Mouse (Mus musculus) layer of hippocampus, adult 11-12 months (tissue): ENCODE results near the gene Agap2.

Source experiments
- DNase-seq: peaks from one replicate; pipeline ENCODE4 v3.0.0; 2022; ENCODE audit warnings: low spot score

The Agap2 gene

DNA sequence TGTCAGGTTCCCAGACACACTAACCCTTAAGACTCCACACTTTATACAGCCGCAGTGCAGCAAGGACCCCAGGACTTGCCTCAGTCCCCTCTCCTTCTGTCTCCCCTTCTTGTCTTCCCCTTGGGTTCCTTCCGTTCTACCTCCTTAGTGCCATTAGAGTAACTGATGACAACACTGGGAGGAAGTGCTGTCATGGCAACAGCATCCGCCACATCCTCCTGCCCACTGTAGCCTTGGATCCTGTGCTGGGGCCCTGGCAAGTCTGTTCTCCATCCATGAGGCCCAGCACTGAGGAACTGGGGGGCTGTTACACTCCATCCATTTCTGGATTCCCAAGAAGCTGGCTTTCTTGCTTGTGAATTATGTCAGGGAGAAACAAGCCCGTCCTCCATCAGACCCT is 998 bp downstream of the Agap2 start:
- DNase-seq, result peak; percentile 55

- DNase-seq, result peak; percentile 54
Measured at GRCm38 (mm10) chr10:127077515-127077914, 2.4 kb downstream of the Agap2 start.

GRCm38 (mm10) chr10:127078001-127078676 is 3.1 kb downstream of the Agap2 start:
- peak; percentile 63 for DNase-seq

DNA sequence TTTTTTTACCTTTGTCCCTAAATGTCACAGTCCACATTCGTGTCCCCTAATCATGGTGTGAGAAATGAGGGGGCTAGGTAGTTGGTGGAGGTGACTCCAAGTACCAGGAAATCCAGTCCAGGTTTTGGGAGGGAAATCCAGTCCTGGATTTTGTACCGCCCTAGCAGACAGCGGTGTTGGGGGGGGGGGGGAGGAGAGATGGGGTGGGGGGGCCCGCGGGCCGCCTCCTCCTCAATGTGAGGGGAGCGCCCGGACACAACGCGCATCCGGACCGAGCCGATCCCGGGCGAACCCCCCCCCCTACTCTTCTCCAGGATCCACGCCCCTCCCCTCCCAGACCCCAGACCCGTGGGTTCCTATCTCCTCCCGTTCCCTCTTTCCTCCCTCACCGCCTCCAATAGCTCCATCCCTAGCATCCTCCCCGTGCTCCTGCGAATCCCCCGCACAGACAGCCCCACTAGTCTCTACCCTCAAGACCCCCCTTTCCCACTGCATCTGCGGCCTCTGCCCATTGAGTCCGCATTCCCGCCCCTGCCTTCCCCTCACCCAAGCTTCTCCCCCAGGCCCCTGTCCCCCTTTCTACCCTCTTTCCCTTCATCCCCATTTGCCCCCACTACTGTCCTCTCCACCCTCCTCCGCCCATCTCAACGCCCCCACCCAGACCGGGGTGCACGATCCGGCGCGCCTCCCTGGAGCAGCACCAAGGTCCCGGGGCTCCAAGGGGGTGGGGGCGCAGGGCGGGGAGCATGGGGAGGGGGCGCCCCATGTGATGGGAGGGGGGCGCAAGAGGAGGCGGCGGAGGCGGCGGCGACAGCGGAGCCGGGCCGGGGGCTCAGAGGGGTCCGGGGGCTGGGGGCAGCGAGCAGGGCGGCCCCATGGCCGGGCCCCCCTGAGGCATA is 3.8 kb downstream of the Agap2 start:
- DNase-seq, result peak; percentile 59

- DNase-seq, result no peak
Measured at GRCm38 (mm10) chr10:127079665-127080391, 4.7 kb downstream of the Agap2 start.

GRCm38 (mm10) chr10:127080901-127081780 is 6.1 kb downstream of the Agap2 start:
- DNase-seq, result peak; percentile 61

GRCm38 (mm10) chr10:127081996-127082620 is 7.0 kb downstream of the Agap2 start:
- DNase-seq, result no peak

GRCm38 (mm10) chr10:127083292-127083914 is 8.3 kb downstream of the Agap2 start:
- DNase-seq, result no peak

DNA sequence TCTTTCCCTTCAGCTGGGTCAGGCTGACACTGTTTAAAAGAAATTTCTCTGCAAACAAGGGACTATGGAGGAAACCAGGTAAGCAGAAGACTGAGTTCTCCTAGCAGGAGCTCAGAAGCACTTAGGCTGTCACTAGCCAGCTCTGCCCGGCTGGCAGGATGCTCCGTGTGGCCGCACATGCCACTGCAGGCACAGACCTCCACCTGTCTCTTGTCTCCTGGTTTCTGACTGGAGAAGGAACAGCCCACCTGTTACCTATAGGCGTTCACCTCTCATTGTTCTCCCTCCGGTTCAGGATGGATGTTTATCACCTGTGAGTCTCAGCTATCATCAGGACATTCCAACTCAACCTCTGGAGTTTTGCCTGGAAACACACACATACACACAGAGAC is 8.8 kb downstream of the Agap2 start:
- DNase-seq, result no peak

DNA sequence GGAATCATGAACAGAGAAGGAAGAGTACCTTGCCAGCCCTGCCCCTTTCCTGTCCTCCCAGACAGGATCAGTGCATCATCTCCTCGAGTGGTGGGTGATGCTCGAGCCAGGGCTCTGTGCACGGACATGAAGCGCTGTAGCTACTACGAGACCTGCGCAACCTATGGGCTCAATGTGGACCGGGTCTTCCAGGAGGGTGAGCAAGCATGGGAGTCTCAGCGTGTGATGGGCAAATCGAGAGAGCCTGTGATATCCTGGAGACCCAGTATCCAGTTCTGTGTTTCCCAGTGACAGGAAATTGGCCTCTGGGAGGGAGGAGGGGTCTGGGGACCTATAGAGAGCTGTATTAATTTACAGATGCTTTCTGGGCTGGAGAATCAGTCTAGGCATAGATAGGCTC is 10.0 kb downstream of the Agap2 start:
- no peak for DNase-seq

DNA sequence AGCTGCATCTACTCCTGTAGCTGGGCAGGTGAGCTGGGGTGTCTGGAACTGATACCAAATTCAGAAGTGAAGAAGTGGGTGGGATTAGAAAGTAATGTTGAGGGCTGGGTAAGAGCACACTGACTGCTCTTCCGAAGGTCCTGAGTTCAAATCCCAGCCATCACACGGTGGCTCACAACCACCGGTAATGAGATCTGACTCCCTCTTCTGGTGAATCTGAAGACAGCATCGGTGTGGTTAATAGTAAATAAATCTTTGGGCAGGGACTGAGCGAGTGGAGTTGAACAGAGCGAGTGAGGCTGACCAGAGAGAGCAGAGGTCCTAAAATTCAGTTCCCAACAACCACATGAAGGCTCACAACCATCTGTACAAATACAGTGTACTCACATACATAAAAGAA is 10.5 kb downstream of the Agap2 start:
- no peak for DNase-seq

GRCm38 (mm10) chr10:127090560-127091411 is 15.7 kb downstream of the Agap2 start:
- no peak for DNase-seq

- no peak for DNase-seq
Measured at GRCm38 (mm10) chr10:127091507-127092396, 16.7 kb downstream of the Agap2 start.

GRCm38 (mm10) chr10:127092742-127093141 is 17.7 kb downstream of the Agap2 start:
- no peak for DNase-seq

DNA sequence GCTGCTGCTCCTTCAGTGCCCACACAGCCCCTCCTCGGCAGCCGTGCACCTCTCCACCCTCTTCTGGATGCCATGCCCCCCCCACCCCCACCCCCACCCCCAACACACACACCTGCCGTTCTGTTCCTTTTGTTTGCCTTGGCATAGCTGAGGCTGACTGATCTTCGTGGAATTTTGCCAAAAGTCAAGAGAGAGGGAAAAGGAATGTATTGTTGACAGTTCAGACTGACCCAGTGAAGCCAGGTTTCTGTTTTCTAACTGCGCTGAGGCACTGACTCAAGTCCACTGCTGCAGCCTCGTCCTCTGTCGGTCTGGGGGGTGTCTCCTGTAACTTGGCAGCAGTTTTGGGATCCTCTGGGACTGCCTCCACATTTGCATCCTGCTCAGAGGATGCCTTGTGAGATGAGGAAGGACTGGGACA is 19.3 kb downstream of the Agap2 start:
- no peak for DNase-seq

- no peak for DNase-seq
Measured at GRCm38 (mm10) chr10:127098514-127098913, 23.4 kb downstream of the Agap2 start.

DNA sequence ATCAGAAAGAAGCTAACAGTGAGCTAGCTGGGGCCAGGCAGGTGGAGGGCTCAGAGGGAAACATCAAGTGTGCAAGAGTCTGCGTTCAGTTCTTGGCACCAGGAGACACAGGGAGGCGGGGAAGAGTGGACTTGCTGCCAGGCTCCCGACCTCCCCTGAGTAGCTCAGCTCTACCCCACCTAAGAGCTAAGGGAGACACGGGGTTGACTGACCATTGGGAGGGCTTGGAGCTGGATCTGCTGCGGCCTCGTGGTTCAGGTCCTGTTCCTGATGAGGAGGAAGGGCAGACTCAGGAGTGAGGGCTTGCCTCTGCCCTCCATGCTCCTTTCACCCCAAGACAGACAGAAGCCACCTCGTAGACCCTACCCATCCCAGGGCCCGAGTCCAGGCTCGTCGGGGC is 24.1 kb downstream of the Agap2 start:
- DNase-seq, result no peak

- DNase-seq, result no peak
Measured at GRCm38 (mm10) chr10:127099868-127100267, 24.8 kb downstream of the Agap2 start.

GRCm38 (mm10) chr10:127100414-127100813 is 25.3 kb downstream of the Agap2 start:
- DNase-seq, result no peak
